Mouse (Mus musculus) kidney, embryonic 16.5 days (tissue): Measurements from ENCODE around the gene Srpk1. TPM values are rescaled to one million over a fixed set of nuclear protein-coding genes. Genes with fewer than 3 reads are reported as not detected.

ENCODE experiments used
- ATAC-seq: fragments of 200-750 bp; cut with Nextera tagmentation; 2 replicates; pipeline ENCODE4 v1.8.0; 2017; ENCODE audit warnings: moderate TSS enrichment; ENCODE audit not compliant: low FRiP score, low TSS enrichment
- H3K27ac ChIP-seq: fragments of 300-500 bp; sonication (generic); 2 replicates; pipeline ENCODE4 v1.5.1; 2014; ENCODE audit warnings: low read length
- H3K27me3 ChIP-seq: fragments of 300-500 bp; sonication (generic); 2 replicates; pipeline ENCODE4 v1.6.1; 2014; ENCODE audit warnings: low read length, control low read depth, mixed read lengths; ENCODE audit not compliant: insufficient read depth
- H3K36me3 ChIP-seq: fragments of 300-500 bp; sonication (generic); 2 replicates; pipeline ENCODE4 v1.6.1; 2014; ENCODE audit warnings: low read length, control low read depth, mixed read lengths; ENCODE audit not compliant: insufficient read depth
- H3K4me1 ChIP-seq: fragments of 300-500 bp; sonication (generic); 2 replicates; pipeline ENCODE4 v1.6.1; 2014; ENCODE audit warnings: low read length, control low read depth, mixed read lengths; ENCODE audit not compliant: insufficient read depth
- H3K4me2 ChIP-seq: fragments of 300-500 bp; sonication (generic); replicated peaks from 2 replicates; pipeline ENCODE4 v1.6.1; 2014; ENCODE audit warnings: low read depth, low read length
- H3K4me3 ChIP-seq: fragments of 300-500 bp; sonication (generic); 2 replicates; pipeline ENCODE4 v1.5.1; 2014; ENCODE audit warnings: mild to moderate bottlenecking, low read length
- H3K9ac ChIP-seq: fragments of 300-500 bp; sonication (generic); replicated peaks from 2 replicates; pipeline ENCODE4 v1.6.1; 2014; ENCODE audit warnings: low read length
- H3K9me3 ChIP-seq: fragments of 300-500 bp; sonication (generic); 2 replicates; pipeline ENCODE4 v1.6.1; 2016; ENCODE audit warnings: low read length, control low read depth
- WGBS: fragments of 180-500 bp; shearing (Covaris S2); extraction: QIAGEN DNeasy Blood & Tissue Kit; methylation state at CpG from one replicate; pipeline ENCODE4 v1.1.7; 2014; 5-methylcytosine and 5-hydroxymethylcytosine counted together
- microRNA-seq: library from miRNA; unstranded; fragments of <30 nt; microRNA quantifications from one replicate; pipeline ENCODE4, GENCODE M21; 2016
- polyA plus RNA-seq: library from polyadenylated mRNA; unstranded; fragments of >200 nt; fragmentation: Nextera tagmentation; extraction: Ambion mirVana; gene quantifications from 2 replicates; pipeline ENCODE4 v1.2.1, GENCODE M21; 2015

The Srpk1 gene
- polyA plus RNA-seq, 1 experiment from 2014 or later: 73.7 TPM

DNA sequence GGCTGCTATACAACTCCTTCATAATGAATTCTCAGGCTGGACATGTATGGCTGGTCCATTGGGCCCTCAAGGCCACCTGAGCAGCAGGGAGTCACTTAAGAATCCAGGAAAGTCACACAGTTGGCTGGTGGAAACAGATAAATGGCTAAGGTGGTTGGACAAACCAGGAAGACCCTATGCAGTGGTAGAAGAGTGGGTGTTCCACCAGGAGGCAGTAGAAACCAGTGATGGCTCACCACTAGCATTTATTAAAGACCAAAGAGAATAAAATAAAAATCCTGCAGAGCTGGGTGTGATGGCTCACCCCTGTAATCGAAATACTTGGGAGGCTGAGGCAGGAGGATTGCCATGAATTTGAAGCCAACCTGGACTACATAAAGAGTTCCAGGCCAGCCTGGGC, 75.6 kb downstream of the Srpk1 start:
- no peak for ATAC-seq
- Histone ChIP-seq H3K27me3 (no peaks in the 10 kb centered on the region), H3K4me1 (no peaks in the 10 kb centered on the region), H3K4me2 (no peak overlapping the region), H3K9me3 (peaks cover 1% of the 10 kb centered on the region; the same call in 1 of the 2 replicates), H3K4me3 (no peak overlapping the region), H3K36me3 (no peaks in the 10 kb centered on the region), H3K27ac (no peak overlapping the region), H3K9ac (no peak overlapping the region)
- 89% methylated on average over 1 of the region's 1 CpGs for WGBS

DNA sequence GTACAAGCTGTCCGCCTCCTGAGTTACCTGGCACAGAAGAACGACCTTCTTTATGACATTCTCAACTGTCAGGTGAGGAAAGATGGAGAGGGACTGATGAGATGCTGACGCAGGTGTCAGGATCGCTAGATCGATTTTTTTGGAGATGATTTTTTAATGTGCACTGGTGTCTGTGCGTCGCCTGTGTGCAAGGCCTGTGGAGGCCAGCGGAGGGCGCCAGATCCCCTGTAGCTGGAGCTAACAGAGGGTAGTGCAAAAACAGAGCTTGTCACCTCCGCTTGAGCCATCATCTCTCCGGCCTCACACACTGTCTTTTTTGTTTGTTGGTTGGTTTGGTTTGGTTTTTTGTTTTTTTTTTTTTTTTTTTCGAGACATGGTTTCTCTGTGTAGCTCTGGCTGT, 84.6 kb downstream of the Srpk1 start:
- H3K27ac ChIP-seq: no peak overlapping the region
- peaks cover 14% of the 10 kb centered on the region for H3K9me3 ChIP-seq
- no peaks in the 10 kb centered on the region for H3K4me1 ChIP-seq
- no peak overlapping the region for H3K9ac ChIP-seq
- H3K36me3 ChIP-seq: no peaks in the 10 kb centered on the region
- 53% methylated on average over 12 of the region's 12 CpGs for WGBS
- H3K4me2 ChIP-seq: no peak overlapping the region
- no peak for ATAC-seq
- H3K4me3 ChIP-seq: no peak overlapping the region
- H3K27me3 ChIP-seq: no peaks in the 10 kb centered on the region

Small RNA genes within 50 kb of the gene (microRNA-seq; reads per million reads assigned to microRNA genes)
- gene Mir6969: not detected

Other genes starting within 250 kb of the Srpk1 start
- 35.5 and 36.0 TPM in 2 replicates for gene Fkbp5, start 105.2 kb downstream of the Srpk1 start, polyA plus RNA-seq
- not detected in 2 replicates for gene Armc12, start 91.9 kb downstream of the Srpk1 start, polyA plus RNA-seq
- not detected in 2 replicates for gene Clpsl2, start 73.3 kb downstream of the Srpk1 start, polyA plus RNA-seq
- not detected in 2 replicates for gene Clps, start 61.9 kb downstream of the Srpk1 start, polyA plus RNA-seq
- gene Lhfpl5, start 47.1 kb downstream of the Srpk1 start, polyA plus RNA-seq: 0.61 and 0.89 TPM in 2 replicates
- gene Slc26a8, start 67.5 kb upstream of the Srpk1 start, polyA plus RNA-seq: 0.46 and 0.53 TPM in 2 replicates
- 42.6 and 44.3 TPM in 2 replicates for gene Mapk14, start 68.6 kb upstream of the Srpk1 start, polyA plus RNA-seq
- 1.8 and 4.2 TPM in 2 replicates for gene AC170998.1, start 103.4 kb upstream of the Srpk1 start, polyA plus RNA-seq
- gene Mapk13, start 146.6 kb upstream of the Srpk1 start, polyA plus RNA-seq: 52.5 and 57.2 TPM in 2 replicates
- gene Brpf3, start 178.4 kb upstream of the Srpk1 start, polyA plus RNA-seq: 9.9 and 11.0 TPM in 2 replicates
- gene Pnpla1, start 235.7 kb upstream of the Srpk1 start, polyA plus RNA-seq: 0.08 TPM in 1 of 2 replicates, not detected in the other